Mouse (Mus musculus) megakaryocyte-erythroid progenitor cell, adult 5-6 weeks (primary cell): Measurements from ENCODE around the gene Chd4. TPM values are rescaled to one million over a fixed set of nuclear protein-coding genes. Genes with fewer than 3 reads are reported as not detected.
A peak's percentile ranks its signal among the peaks of the same experiment; 100 is the strongest.

Source experiments
- ATAC-seq: replicated peaks from 2 replicates; pipeline ENCODE4 v1.8.0; 2016; ENCODE audit warnings: mild to moderate bottlenecking, inconsistent platforms; ENCODE audit not compliant: severe bottlenecking, poor library complexity, low FRiP score, low TSS enrichment
- total RNA-seq, 2 experiments: library from RNA; stranded (forward) in 1 of 2; stranded (reverse) in 1 of 2; fragments of 200-1000, 215-1000 nt in 1 of 2; fragments of >200 nt in 1 of 2; fragmentation: Nextera tagmentation in 1 of 2; gene quantifications; 2 replicates each; pipeline ENCODE4 v1.2.3; 2014 to 2017

Chd4 gene
- total RNA-seq, 2 experiments from 2014 or later = 153 to 438 TPM

DNA sequence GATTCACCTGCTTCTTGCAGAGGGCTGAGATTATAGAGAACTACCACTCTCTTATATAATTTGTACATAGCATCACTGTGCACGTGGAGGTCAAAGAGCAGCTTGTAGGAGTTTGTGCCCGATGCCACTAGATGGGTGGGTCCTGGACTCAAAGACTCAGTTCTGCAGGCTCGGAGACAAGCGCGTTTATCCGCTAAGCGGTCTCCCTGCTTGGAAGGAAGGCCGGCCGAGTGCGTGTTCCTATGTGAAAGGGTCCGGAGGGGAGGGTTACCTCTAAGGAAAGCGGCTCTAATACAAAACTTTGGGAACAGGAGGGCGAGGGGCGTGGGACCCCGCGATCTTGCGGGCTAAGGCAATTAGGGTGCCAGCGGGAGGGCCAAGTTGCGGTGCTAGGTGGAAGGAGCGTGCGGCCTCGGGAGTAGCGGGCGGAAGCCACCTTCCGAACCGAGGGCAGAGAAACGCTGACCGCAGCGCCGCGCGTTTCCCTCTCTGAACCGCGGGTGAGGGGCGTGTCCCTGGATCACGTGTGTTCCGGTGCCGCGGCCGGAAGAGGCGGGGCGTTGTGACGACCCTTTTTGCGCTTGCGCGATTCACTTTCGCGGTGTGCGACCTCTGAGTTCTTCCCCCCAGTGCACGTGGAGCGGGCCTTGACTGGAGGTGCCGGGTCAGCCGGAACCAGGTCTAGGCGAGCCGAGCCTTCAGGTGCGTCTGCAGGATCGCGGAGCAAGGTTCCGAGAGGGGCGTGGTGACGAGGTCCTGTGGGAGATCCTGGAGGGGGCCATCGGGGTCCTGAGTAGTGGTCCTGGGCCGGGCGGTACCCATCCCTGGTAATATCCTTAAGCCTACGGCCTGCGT lies 35.7 kb downstream of the Chd4 start, which contains the start of gene Nop2:
Gene Nop2, plus strand, starts transcription at position 608 of the 855 bp plus-strand sequence.
- ATAC-seq = peak; percentile 93

DNA sequence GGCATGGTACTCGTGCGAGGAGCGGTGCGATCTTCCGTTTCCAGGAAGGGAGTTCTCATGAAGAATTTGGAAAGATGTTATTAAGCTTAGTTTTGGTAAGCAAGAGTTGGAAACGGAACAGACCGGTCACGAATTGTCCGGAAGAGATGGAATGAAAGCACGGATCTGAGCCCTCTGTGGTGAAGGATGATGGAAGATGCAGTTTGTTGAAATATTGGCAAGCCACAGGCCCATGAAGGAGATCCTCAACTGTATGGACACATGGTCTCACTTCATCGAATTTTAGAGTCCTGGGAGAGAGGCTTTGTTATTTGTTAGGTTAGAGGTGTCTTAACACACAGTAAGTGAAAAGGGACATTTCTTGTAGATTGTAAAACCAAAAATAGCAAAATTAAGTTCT lies 36.7 kb downstream of the Chd4 start:
- no peak for ATAC-seq

DNA sequence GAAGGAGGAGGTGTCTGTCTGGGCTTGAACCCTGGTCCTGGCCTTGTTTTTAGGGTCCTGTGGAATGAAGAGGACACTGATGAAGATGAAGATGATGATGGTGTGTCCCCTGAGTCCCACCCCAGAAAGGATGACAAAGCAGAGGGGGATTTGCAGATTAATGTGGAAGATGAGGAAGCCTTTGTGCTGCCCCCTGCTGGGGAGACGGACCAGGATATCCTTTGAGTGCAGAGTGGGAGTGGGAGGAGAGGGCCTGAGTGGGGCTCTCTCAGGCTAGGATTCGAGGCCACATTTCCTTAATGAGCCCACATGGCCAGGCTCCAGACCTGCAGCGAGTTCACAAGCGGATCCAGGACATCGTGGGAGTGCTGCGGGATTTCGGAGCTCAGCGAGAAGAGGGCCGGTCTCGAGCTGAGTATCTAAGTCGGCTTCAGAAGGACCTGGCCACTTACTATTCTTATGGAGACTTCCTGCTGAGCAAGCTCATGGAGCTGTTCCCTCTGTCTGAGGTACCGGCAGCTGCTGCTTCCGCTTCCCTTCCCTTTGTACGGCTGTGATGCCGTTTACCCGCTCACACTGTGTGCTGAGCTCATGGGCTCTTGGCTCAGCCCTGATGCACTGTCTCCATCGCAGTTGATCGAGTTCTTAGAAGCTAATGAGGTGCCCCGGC lies 41.4 kb downstream of the Chd4 start:
- ATAC-seq = no peak; the same call in 1 of the 2 replicates

DNA sequence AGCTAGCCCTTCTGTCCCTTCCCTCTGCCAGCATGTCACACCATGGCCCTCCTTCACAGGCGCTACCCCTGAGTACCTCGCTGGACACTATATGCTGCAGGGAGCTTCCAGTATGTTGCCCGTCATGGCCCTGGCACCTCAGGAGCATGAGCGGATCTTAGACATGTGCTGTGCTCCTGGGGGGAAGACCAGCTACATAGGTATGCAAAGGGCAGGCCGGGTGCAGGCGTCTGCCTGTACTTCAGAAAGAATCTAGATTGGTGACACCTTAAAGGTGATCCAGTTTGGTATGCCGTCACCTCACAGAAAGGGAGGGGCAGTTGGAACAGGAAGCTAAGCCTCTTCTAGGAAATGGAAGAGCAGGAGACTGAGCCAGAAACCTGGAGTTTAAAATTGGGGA lies 44.0 kb downstream of the Chd4 start:
- ATAC-seq = no peak

DNA sequence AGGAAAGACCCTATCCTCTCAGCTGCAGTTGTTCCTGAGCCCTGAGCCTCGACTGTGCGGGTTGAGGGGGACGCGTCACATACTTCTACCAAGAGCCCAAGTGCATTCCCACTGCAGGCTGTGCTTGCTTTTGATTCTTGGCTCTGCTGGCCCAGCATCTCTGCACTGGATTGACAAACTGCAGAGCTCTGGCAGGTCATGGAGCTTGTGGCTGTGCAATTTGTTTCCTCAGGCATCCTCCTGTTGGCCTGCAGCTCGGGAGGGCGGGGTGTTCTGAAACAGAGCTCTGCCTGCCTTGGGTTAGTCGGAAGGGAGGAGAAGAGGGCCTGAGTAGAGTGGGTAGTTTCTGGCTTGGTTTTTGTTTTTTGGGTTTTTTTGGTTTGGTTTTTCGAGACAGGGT lies 46.7 kb downstream of the Chd4 start:
- no peak for ATAC-seq

DNA sequence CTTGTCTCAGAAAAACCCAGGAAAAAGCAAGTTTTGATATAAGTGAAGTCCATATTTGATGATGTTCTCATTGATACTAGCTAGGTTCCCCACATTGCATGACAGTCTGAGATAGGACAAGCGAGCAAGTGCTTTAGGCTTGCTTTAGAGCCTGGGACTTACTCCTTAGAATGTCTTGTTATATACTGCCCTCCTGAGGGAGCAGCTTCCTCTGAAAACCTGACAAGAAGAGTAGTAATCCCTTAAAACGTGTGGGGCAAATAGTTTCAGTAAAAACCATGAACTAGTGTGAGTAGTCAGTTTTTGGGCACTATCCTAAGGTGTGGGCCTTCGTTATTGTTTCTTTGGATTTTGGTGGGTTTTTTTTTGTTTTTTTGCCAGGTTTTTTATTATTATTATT lies 47.3 kb downstream of the Chd4 start:
- ATAC-seq = no peak

DNA sequence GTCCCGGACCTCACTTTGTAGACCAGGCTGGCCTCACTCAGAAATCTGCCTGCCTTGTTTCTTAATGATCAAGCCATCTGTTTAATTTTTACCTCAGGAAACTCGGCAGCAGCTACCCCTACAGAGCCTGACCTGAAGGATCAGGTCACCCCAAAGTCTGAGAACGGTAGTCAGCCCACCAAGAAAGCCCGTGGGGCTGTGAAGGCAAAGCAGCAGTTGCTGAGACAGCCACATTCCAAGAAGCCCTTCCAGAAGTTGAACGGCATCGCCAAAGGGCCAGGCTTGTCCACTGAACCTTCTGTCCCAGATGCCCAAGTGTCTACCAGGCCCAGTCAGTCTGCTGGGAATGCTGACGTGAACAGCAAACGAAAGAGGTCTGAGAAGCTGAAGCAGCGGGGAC lies 48.1 kb downstream of the Chd4 start:
- no peak for ATAC-seq

DNA sequence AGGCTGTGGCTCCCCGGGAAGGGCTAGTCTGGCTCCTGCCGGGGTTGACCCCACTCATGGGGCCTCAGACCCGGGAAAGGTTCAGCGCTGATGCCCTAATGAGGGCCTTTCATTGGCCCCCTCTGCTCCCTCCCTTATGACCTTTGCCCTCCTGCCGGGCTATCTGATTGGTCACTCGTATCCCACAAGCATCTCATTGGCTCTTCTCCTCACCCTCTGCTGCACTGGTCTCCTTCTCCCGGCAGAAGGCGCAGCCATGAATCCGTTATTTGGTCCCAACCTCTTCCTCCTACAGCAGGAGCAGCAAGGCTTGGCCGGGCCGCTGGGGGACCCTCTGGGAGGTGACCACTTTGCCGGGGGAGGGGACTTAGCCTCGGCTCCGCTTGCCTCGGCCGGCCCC lies 49.2 kb downstream of the Chd4 start, which contains the start of gene Iffo1:
Gene Iffo1, plus strand, starts transcription at position 241 of the 400 bp plus-strand sequence.
- peak; percentile 83 for ATAC-seq

DNA sequence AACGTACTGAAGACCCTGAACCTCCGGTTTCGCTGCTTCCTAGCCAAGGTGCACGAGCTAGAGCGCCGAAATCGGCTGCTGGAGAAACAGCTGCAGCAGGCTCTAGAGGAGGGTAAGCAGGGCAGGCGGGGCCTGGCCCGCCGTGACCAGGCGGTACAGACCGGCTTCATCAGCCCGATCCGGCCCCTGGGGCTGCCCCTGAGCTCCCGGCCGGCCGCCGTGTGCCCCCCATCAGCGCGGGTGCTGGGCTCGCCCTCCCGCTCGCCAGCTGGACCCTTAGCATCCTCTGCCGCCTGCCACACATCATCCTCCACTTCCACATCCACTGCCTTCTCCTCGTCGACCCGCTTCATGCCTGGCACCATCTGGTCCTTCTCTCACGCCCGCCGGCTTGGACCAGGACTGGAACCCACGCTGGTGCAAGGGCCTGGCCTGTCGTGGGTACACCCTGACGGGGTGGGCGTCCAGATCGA lies 49.7 kb downstream of the Chd4 start:
- no peak; the same call in 1 of the 2 replicates for ATAC-seq

DNA sequence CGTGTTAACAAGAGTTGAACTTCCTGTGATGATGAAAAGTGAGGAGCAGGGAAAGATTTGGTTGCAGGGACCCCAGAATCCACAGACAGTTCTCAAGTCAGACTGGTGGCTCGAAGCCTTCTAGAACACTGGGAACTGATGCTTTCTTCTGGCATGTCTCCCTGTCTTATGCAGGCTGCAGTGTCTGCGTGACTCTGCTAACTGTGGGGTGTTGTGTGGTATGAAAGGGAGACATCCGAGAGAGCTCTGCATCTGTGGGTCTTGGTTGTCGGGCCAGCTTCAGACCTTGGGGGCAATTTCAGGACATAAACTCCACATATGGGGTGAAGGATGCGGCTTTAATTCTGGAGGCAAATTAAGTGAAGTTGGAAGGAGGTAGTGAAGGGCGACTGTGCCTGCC lies 50.4 kb downstream of the Chd4 start:
- no peak for ATAC-seq

DNA sequence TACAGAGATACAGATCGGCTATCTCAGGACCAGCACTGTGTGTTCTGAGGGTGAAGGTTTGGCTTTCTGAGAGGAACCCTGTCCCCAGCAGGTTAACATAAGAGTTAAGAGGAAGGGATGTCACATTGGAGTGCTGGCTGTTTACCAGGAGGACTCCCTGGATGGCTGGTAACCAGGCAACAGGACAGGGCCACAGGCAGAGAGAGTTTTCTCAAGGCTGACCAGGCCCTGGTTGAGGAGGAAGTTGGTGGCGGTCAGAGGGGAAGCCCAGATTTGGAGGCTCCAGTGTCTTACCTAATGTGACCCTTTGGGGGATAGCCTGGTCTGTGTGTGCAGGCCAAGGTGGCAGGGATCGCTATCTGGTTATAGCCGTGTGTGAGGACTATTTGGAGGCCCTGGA lies 51.0 kb downstream of the Chd4 start:
- peak; percentile 3; the same call in 1 of the 2 replicates for ATAC-seq

DNA sequence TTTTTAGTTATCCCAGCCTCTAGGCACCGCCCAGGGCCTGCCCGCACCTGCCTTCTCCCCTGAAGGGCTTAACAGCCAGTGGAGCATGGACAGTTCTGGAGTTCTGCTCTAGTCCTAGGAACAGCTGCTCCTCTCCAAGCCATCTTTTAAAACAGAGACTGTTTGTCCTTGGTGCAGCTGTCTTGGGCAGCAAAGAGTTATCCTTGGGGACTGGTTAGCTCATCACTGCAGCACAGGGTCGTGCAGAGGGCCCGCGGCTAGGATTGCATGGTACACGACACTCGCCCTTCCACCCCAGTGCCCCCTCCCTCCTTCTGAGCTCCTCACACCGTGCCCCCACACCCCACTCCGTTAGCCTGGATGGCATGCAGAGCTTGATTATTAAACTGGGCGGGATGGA lies 51.5 kb downstream of the Chd4 start:
- ATAC-seq = no peak

DNA sequence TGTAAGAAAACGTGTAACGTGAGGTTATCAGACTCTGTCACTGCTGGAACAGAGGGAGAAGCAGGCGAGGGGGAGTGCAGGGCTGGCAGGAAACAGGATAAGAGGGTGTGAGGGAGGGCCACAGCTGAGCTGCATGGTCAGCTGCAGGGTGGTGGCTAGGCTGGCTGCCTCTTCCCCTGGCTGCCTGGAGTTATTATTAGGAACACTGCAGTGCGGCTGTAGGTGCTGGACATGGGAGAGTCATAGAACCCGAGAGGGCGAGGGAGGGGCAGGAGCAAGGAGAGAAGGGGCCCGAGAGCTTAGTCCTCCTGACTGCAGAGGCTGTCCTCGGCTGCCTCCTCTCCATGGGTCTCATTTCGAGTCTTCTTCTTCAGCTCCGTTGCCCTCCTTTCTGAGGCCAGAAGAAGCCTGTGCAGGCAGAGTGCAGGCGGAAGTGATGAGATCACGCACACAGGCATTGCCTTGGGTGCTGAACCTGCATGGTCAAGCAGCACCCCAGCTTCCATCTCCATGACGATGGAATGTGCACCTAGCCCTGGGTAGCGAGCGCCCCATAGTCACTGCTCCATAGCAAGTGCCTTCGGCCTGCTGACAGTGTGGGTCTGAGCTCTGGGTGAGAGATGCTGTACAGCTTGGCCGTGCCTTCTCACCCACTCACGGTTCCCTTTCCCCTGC lies 52.6 kb downstream of the Chd4 start:
- ATAC-seq = no peak

DNA sequence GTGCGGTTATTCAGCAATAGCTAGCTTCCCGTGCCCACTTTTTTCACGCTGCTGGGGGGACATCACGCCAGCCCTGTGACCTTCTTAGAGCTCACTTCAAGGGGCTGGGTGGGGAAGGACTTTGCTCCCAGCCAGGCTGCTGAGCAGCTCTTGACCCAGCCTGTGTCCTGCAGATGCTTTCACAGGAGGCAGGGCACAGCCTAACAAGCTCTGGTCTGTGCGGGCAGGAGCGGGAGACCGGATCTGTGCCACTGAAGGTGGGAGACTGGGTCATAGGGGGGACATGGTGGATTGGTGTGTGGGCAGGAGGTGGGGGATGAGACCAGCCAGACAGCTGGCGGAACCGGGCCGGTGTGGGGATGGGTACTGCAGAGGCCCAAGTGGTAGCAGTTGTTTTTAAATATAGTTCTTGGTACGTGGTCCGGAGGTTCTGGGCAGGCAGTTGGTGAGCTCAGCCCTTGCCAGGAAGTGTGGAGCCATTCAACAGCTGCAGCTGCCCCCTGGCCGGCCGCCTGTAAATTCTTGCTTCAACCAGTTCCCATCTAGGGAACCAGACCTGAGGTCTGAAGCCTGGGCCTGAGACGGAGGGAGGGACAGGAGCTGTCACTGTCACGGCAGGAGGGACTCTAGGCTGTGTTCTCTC lies 53.3 kb downstream of the Chd4 start:
- ATAC-seq = no peak

DNA sequence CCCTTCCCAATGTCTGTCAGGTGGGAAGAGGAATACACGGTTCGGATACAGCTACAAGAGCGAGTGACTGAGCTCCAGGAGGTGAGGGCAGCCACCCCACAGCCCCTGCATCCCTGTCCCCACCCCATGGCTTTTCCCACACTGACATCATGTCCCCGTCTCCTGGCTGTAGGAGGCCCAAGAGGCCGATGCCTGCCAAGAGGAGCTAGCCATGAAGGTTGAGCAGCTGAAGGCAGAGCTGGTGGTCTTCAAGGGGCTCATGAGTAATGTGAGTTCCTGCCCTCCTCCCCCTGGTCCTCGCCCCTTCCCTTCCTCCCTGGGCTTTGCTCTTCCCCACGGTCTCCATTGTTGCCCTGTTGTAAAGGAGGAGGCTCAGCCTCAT lies 53.8 kb downstream of the Chd4 start:
- no peak for ATAC-seq

DNA sequence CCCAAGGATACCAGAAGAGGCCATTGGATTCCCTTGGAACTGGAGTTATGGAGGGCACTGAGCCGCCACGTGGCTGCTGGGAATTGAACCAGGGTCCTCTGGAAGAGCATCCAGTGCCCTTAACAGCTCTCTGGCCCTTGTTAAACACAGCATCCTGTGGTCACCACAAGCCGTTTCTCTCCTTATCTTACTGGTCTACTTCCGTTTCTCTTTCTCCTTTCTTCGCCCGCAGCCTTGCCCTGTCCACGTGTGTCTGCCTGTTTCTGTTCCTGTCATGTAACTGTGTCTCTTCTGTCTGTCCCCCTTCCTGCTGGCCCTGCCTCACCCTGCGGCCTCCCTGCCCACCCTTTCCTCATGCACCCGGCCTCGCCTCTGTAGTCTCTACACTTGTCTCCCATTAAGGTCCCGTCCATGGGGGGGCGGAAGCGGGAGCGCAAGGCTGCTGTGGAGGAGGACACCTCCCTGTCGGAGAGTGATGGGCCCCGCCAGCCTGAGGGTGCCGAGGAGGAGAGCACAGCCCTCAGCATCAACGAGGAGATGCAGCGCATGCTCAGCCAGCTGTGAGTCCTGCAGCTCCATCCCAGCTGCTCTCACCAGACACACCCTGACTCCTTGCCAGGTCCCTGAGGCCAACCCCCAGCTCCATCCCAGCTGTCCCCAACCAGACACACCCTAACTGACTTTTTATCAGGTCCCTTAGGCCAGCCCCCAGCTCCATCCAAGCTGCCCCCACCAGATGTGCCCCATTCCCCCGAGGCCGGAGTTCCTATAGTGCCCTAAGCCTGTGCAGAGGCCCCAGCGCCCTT lies 56.6 kb downstream of the Chd4 start:
- ATAC-seq = peak; percentile 44

DNA sequence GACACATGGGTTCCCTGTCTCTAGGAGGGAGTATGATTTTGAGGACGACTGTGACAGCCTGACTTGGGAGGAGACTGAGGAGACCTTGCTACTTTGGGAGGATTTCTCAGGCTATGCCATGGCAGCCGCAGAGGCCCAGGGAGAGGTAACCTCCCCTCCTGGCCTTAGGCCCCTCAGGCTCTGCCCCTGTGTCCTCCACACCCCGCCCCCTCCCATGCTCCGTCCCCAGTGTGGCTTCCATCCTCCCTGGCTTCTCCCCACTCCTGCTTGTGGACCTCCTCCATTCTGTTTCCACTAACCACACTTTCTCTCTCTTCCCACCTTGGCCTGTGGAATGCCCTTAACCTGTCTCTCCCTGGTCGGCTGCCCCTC lies 57.2 kb downstream of the Chd4 start:
- no peak for ATAC-seq

DNA sequence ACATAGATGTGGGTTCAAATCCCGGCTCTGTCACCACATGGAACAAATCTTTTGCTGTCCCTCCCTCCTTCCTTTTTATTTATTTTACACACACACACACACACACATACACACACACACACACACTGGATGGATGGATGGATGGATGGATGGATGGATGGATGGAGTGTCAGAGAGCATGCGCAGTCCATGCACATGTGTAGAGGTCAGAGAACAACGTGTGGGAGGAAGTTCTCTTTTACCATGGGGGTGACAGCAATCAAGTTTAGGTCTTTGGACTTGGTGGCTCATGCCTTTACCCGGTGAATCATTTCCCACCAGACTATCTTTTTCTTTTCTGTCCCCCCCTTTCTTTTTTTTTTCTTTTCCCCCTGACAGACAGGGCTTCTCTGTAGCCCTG lies 57.9 kb downstream of the Chd4 start:
- ATAC-seq = no peak

DNA sequence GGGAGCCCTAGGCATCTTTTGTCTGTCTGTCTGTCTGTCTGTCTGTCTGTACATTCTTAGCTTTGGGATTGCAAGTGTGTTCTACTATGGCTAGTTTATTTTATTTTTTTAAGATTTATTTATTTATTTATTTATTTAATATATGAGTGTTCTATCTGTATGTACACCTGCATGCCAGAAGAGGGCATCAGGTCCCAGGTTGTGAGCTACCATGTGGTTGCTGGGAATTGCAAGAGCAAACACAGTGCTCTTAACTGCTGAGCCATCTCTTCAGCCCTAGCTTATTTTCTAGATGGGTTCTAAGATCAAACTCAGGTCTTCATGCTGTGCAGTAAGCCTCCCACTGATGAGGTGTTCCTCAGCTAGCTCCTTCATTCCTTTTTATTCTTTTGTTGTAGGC lies 58.8 kb downstream of the Chd4 start:
- 0 out of 2 replicates have a peak, but pooled peaks have one; percentile 28 for ATAC-seq
